Mouse (Mus musculus): ENCODE results near the gene Eif4ebp2.

Eif4ebp2 gene

GRCm38 (mm10) chr10:61419146-61419545 is 33.3 kb downstream of the Eif4ebp2 start:
- in situ Hi-C loops (cut with MboI): no loop called here

GRCm38 (mm10) chr10:61418131-61418900 is 34.1 kb downstream of the Eif4ebp2 start:
- in situ Hi-C loops (cut with MboI): no loop called here

- in situ Hi-C loops (cut with MboI): no loop called here
Measured at GRCm38 (mm10) chr10:61417672-61418071, 34.8 kb downstream of the Eif4ebp2 start, which contains the start of gene Nodal. Gene Nodal, plus strand, starts transcription at chr10:61417972.

GRCm38 (mm10) chr10:61417046-61417445 is 35.4 kb downstream of the Eif4ebp2 start:
- in situ Hi-C loops (cut with MboI): no loop called here

- in situ Hi-C loops (cut with MboI): no loop called here
Measured at GRCm38 (mm10) chr10:61416561-61416960, 35.9 kb downstream of the Eif4ebp2 start.

- in situ Hi-C loops (cut with MboI): no loop called here
Measured at GRCm38 (mm10) chr10:61415890-61416289, 36.6 kb downstream of the Eif4ebp2 start.

GRCm38 (mm10) chr10:61415240-61415639 is 37.2 kb downstream of the Eif4ebp2 start:
- in situ Hi-C loops (cut with MboI): no loop called here

- in situ Hi-C loops (cut with MboI): no loop called here
Measured at GRCm38 (mm10) chr10:61412910-61413625, 39.4 kb downstream of the Eif4ebp2 start.

- in situ Hi-C loops (cut with MboI): no loop called here
Measured at GRCm38 (mm10) chr10:61410193-61410592, 42.3 kb downstream of the Eif4ebp2 start.

GRCm38 (mm10) chr10:61409776-61410175 is 42.7 kb downstream of the Eif4ebp2 start:
- in situ Hi-C loops (cut with MboI): no loop called here

GRCm38 (mm10) chr10:61405958-61406357 is 46.5 kb downstream of the Eif4ebp2 start:
- in situ Hi-C loops (cut with MboI): no loop called here

GRCm38 (mm10) chr10:61402911-61403310 is 49.5 kb downstream of the Eif4ebp2 start:
- in situ Hi-C loops (cut with MboI): no loop called here

GRCm38 (mm10) chr10:61402480-61402879 is 50.0 kb downstream of the Eif4ebp2 start:
- in situ Hi-C loops (cut with MboI): no loop called here

- in situ Hi-C loops (cut with MboI): no loop called here
Measured at GRCm38 (mm10) chr10:61400407-61400806, 52.1 kb downstream of the Eif4ebp2 start.

- in situ Hi-C loops (cut with MboI): no loop called here
Measured at GRCm38 (mm10) chr10:61399156-61399734, 53.2 kb downstream of the Eif4ebp2 start.

GRCm38 (mm10) chr10:61398125-61398524 is 54.3 kb downstream of the Eif4ebp2 start:
- in situ Hi-C loops (cut with MboI): no loop called here

- in situ Hi-C loops (cut with MboI): no loop called here
Measured at GRCm38 (mm10) chr10:61394476-61395136, 57.9 kb downstream of the Eif4ebp2 start.

- in situ Hi-C loops (cut with MboI): no loop called here
Measured at GRCm38 (mm10) chr10:61392584-61392983, 59.9 kb downstream of the Eif4ebp2 start.

GRCm38 (mm10) chr10:61390148-61390547 is 62.3 kb downstream of the Eif4ebp2 start:
- in situ Hi-C loops (cut with MboI): no loop called here

- in situ Hi-C loops (cut with MboI): no loop called here
Measured at GRCm38 (mm10) chr10:61389020-61389419, 63.4 kb downstream of the Eif4ebp2 start.

GRCm38 (mm10) chr10:61386284-61386683 is 66.2 kb downstream of the Eif4ebp2 start:
- in situ Hi-C loops (cut with MboI): no loop called here

GRCm38 (mm10) chr10:61385174-61385573 is 67.3 kb downstream of the Eif4ebp2 start:
- in situ Hi-C loops (cut with MboI): no loop called here

Data from mature B cell (primary cell).